Mouse (Mus musculus): ENCODE results near the gene Gpsm3.
"Not testable (repeated sequence)": the region's sequence is repeated elsewhere in the genome, so short reads cannot be mapped to it uniquely, and the experiment has no call there.

The Gpsm3 gene

DNA sequence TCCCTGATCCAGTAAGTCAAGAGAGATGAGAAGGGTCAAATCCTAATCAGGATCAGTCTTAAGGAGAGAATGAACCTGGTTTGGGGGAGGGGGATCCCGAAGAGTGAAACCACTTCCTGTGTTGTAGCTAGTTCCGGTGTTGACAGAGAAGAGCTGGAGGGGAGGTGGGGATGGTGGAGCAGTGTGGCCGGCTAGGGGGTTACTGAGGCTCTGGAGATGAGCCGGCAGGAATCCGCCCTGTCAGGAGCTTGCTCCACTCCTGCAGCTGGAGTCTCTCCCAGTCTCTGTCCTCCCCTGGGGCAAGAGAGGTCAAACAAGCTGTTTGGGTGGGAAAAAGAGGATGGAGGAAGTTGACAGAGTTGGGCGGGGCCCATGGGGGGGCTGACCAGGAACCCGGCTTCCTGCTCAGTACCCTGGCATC is at the start of gene Gpsm3:
TSS of gene Gpsm3 (plus strand) at position 126 of the 421 bp plus-strand sequence.
- in situ Hi-C loops (cut with MboI; ENCODE audit: low pct_unique_long_range_greater_than_20kb in 1 of 2, low sequenced_read_pairs in 2 of 2, unreplicated experiment in 1 of 2), result no loop called here

DNA sequence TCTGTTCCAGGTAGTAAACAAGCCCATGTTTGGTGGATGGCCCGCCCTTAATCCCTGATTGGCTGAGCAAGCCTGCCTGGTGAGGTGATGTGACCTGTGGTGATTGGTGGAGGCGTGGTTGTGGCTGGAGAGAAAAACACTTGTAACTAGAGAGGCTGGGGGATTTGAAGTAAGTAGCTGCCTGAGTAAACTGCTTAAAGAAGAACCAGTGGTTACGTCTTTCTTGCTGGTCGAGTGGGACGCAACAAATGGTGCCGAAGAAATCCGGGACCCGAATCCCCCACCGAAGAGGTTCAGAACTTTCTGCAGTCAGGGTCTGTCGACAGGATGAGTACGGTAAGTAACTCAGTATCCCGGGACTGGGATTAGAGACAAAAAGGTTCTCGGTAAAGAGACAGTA is 46.0 kb upstream of the Gpsm3 start:
- in situ Hi-C loops (cut with MboI; ENCODE audit: low pct_unique_long_range_greater_than_20kb in 1 of 2, low sequenced_read_pairs in 2 of 2, unreplicated experiment in 1 of 2), result not testable (repeated sequence)

DNA sequence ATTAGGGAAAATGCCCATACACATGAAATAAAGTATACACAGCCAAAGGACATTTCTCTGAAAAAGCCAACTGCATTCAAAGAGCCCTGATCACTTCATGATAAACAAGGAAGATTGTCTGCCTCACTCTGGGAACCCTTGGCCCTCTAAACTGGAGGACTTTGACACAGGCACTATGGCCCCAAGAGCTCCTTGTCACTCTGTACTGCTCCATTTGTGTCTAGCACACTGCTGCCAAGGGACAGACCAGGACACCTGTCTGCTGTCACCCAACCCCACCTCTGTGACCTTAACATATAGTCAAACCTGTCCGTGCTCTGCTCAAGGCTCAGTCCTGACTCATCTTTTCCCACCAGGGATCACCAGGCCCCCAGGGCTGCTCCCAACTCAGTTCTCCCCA is 42.8 kb upstream of the Gpsm3 start:
- in situ Hi-C loops (cut with MboI; ENCODE audit: low pct_unique_long_range_greater_than_20kb in 1 of 2, low sequenced_read_pairs in 2 of 2, unreplicated experiment in 1 of 2), result no loop called here

DNA sequence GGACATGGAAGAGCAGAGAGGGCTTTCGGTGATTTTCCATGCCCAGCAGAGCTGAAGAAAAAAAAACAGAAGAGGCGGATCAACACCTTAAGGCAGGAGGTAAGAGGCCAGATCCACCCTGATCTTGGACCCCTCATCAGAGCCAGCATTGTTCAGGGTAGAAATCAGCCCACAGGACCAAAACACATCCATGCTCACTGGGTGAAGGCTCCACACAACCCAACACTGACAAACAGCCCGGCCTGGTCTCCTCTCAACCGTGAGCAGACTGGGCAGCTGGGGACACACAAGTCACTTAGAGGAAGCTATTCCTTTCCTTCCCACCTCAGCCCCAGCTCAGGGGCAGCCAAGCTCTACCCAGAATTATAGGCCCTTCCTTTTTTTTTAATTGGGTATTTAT is 42.0 kb upstream of the Gpsm3 start:
- in situ Hi-C loops (cut with MboI; ENCODE audit: low pct_unique_long_range_greater_than_20kb in 1 of 2, low sequenced_read_pairs in 2 of 2, unreplicated experiment in 1 of 2), result no loop called here

DNA sequence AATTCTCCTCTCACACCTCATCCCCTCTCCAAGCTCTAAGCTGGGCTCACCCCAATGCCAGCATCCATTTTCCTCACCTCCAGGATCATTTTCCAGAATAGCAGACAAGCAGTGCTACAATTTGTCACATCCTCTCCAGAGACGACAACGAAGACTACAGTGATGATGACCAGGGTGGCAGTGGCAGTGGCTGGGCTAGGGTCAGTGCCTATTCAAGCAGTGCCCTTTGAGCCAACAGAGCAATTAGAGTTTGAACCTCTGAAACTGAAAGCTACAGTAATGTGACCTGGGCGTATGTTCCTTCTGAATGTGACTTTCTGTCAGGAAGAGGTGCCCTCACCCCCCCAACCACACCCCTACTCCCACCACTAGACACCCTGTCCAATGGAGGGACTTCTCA is 40.5 kb upstream of the Gpsm3 start:
- in situ Hi-C loops (cut with MboI; ENCODE audit: low pct_unique_long_range_greater_than_20kb in 1 of 2, low sequenced_read_pairs in 2 of 2, unreplicated experiment in 1 of 2), result no loop called here

DNA sequence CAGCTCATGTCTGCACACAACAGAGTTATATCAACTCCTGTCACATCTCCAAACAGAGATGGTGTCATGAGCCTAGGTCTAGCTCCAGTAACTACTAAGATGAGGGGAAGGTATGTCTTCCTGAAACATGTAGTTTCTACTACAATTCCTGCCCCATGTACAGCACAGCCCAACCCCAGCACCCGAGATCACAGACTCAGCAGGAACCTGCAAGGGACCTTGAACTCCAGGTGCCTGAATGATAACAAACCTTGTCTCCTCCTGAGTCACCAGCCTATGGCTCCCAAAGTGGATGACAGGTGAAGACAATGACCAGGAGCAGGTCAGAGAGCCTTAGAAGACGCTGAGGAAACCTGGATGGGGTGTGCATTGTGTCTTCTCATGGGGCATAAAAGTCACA is 39.8 kb upstream of the Gpsm3 start:
- in situ Hi-C loops (cut with MboI; ENCODE audit: low pct_unique_long_range_greater_than_20kb in 1 of 2, low sequenced_read_pairs in 2 of 2, unreplicated experiment in 1 of 2), result loop anchor here in 1 of 2 experiments (10.0 kb wide), 1 partner anchor 105 kb away; no protein-coding TSS in a partner anchor

DNA sequence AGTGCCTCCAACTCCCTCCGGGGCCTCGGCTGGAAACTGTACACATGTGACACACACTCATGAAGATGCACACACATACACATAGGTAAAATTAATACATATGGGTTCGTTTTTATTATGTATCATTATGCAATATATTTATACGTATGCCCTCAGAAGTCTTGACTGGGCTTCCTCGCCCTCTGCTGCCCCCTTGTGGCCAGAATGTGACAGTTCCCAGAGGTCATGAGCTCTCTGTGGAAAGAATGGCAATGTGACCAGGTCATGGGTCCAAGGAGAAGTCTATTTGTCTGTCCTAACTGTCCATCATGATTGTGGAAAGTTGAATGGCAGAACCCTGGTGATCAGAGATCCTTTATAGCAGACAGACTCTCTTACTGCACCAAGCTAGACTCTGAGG is 34.1 kb upstream of the Gpsm3 start:
- in situ Hi-C loops (cut with MboI; ENCODE audit: low pct_unique_long_range_greater_than_20kb in 1 of 2, low sequenced_read_pairs in 2 of 2, unreplicated experiment in 1 of 2), result loop anchor here in 1 of 2 experiments (10.0 kb wide), 1 partner anchor 111 kb away; no protein-coding TSS in a partner anchor

DNA sequence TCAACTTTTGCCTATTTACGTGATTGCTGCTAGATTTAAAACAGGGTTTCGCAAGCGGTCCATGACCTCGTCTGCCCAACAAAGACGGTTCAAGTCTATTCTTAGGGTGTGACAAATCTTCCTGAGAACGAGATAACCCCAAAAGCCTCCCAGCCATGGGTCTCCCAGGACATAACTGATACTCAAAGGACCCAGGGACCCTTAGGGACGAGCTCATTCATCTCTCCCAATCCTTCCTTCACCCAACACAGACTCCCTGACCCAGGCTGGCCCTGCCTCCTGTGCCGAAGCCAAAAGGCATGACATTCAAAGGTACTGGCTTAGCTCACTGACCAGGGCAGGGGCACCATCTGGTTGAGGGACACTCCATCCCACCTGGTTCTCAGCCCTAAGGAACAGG is 33.2 kb upstream of the Gpsm3 start:
- in situ Hi-C loops (cut with MboI; ENCODE audit: low pct_unique_long_range_greater_than_20kb in 1 of 2, low sequenced_read_pairs in 2 of 2, unreplicated experiment in 1 of 2), result loop anchor here in 1 of 2 experiments (10.0 kb wide), 1 partner anchor 112 kb away; no protein-coding TSS in a partner anchor

DNA sequence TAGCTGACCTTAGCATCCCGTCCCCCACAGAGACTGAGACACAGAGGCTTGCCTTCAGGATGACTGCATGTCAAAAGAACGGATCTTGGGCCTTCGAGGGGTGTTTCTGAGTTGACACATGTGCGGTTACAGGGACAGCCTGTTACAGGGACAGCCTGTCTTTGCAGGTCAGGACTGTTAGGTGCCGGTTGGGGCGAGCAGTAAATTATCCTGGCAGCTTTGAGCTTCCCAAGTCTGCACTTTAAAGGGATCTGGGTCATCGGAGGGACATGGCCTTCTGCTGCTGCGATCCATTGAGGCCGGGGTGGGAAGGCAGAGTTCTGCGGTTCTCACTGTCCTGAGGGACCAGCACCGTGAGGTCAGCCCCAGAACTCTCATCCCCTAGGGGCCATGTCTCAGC is 32.2 kb upstream of the Gpsm3 start:
- in situ Hi-C loops (cut with MboI; ENCODE audit: low pct_unique_long_range_greater_than_20kb in 1 of 2, low sequenced_read_pairs in 2 of 2, unreplicated experiment in 1 of 2), result loop anchor here in 1 of 2 experiments (10.0 kb wide), 1 partner anchor 113 kb away; no protein-coding TSS in a partner anchor

DNA sequence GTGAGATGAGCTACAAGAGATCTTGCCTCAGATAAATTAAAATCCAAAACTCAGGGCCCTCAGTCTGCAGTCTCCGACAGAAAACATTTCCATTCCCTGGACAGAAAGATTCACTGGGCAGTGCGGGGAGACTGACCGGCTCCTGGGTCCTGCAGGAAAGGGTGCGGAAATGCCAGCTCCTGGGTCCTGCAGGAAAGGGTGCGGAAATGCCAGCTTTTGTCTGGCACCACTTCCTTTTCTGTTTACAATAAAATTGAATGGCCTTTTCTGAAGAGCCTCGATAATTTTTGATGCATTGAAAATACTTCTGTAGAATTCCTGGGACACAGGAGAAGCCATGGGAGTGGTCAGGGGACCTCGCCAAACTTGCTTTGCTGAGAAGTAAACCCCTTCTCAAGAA is 30.5 kb upstream of the Gpsm3 start:
- in situ Hi-C loops (cut with MboI; ENCODE audit: low pct_unique_long_range_greater_than_20kb in 1 of 2, low sequenced_read_pairs in 2 of 2, unreplicated experiment in 1 of 2), result loop anchor here in 1 of 2 experiments (10.0 kb wide), 1 partner anchor 114 kb away; no protein-coding TSS in a partner anchor

DNA sequence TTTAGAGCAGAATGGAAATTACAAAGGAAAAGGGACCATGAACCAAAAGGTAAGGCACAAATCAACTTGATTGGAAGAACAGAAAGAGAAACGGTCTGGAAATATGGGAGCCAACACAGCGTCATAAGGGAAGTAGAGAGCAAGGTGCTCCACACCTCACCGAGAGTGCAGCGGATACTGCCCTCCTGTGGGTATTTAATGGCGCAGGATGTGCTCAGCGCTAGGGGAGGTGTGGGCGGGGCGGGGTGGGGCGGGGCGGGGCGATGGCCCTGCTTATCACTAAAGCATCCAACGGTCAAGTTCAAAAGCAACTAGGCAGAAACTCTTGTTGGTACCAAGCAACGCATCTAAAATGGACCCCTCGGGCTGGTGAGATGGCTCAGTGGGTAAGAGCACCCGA is 29.7 kb upstream of the Gpsm3 start:
- in situ Hi-C loops (cut with MboI; ENCODE audit: low pct_unique_long_range_greater_than_20kb in 1 of 2, low sequenced_read_pairs in 2 of 2, unreplicated experiment in 1 of 2), result loop anchor here in 1 of 2 experiments (10.0 kb wide), 1 partner anchor 115 kb away; no protein-coding TSS in a partner anchor

DNA sequence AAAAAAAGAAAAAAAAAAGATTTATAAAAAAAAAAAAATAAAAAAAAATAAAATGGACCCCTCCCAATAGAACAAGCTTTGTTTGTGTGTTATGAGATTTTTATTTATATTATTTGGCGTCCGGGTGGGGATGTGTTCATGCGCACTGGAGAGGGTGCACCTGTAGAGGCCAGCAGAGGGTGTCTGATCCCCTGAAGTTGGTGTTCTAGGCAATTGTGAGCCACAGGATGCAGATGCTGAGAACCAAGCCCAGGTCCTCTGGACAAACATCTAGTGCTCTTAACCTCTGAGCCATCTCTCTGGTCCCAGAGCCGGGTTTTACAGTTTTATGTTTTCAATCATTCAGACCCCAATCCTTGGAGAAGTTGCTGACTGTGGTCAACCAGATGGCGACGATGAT is 29.2 kb upstream of the Gpsm3 start:
- in situ Hi-C loops (cut with MboI; ENCODE audit: low pct_unique_long_range_greater_than_20kb in 1 of 2, low sequenced_read_pairs in 2 of 2, unreplicated experiment in 1 of 2), result no loop called here

DNA sequence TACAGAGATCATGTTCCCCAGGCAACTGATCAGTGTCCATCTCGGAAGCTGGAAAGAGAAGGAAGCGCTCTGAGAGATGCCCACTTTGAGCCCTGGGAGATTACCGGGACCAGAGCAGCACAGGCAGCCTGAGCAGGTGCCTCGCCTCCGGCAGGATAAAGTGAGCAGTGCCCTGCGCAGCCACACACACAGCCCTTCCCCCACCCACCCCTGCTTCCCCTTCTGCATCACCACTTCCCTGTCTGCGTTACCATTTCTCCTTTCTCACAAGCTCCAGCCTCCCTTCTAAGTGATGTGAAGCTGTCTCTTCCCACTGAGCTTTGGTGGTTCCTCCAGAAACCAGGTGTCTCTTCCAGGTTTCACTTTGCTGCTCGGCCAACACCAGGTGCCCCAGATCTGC is 28.4 kb upstream of the Gpsm3 start:
- in situ Hi-C loops (cut with MboI; ENCODE audit: low pct_unique_long_range_greater_than_20kb in 1 of 2, low sequenced_read_pairs in 2 of 2, unreplicated experiment in 1 of 2), result no loop called here

DNA sequence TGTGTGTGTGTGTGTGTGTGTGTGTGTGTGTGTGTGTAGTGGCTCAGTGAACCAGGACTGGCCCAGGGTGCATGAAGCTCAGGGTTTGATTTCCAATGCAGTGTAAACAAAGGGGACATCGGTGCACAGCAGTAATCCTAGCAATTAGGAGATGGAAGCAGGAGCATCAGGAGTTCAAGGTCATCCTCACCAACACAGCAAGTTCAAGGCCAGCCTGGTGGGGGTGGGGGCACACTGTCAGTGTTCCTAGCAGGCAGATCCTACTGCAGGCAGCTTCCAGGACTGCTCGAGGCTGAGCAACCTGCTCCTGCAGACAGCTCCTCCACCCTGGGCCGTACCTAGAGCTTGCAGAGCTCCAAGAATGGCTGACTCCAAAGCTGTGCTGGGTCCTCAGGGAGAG is 27.0 kb upstream of the Gpsm3 start:
- in situ Hi-C loops (cut with MboI; ENCODE audit: low pct_unique_long_range_greater_than_20kb in 1 of 2, low sequenced_read_pairs in 2 of 2, unreplicated experiment in 1 of 2), result no loop called here

DNA sequence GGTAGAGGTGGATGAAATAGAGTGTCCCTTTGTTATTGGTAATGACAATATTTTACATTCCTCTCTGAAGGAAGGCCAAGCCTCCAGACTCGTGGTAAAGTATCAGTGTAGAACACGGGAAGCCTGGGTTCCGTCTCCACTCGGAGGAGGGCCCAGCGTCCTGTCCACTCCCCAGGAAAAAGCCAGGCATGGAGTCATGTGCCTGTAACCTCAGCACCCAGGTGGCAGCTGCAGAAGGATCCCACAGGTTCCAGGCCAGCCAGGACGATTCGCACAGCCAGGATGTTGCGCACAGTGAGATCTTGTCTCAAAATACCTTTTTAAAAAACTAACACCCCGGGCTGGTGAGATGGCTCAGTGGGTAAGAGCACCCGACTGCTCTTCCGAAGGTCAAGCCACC is 26.3 kb upstream of the Gpsm3 start:
- in situ Hi-C loops (cut with MboI; ENCODE audit: low pct_unique_long_range_greater_than_20kb in 1 of 2, low sequenced_read_pairs in 2 of 2, unreplicated experiment in 1 of 2), result no loop called here

DNA sequence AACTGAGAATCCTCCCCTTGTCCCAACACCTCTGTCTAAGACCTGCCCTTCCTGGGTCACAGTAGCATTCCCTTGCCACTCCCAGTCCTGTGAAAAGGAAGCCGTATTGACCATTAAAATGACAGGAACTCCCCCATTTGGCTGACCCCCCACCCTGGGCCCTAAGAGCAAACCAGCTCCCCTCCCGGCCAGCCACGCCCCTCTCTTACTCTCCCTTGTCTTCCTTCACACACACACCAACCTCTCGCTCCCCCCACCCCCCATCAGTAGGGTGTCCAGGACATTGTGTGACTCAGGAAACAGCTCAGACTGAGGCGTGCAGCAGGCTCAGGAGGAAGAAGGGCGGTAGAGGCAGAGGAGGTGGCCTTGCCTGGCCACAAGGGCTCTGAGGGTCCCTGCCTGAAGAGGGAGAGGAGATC is 25.6 kb upstream of the Gpsm3 start, which contains the start of gene Notch4:
TSS of gene Notch4 (plus strand) at position 266 of the 419 bp plus-strand sequence.
- in situ Hi-C loops (cut with MboI; ENCODE audit: low pct_unique_long_range_greater_than_20kb in 1 of 2, low sequenced_read_pairs in 2 of 2, unreplicated experiment in 1 of 2), result no loop called here

DNA sequence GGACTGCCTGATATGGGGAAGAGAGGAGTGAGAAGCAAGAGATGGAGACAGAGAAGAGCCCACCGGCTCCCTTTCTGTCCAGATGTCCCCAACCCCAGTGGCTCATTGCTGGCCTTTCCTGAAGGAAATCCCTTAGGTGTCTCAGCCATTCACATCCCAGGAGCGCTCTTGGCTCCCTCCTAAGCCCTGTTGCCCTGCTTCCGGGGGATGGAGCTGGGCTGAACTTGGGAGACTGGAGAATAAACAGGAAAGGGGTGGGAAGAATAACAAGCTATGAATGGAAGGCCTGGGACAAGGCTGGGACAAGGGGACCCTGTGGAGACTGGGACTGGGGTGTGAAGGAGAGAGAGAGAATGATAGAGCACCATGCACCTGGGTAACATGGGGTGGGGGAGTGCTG is 24.8 kb upstream of the Gpsm3 start:
- in situ Hi-C loops (cut with MboI; ENCODE audit: low pct_unique_long_range_greater_than_20kb in 1 of 2, low sequenced_read_pairs in 2 of 2, unreplicated experiment in 1 of 2), result no loop called here

DNA sequence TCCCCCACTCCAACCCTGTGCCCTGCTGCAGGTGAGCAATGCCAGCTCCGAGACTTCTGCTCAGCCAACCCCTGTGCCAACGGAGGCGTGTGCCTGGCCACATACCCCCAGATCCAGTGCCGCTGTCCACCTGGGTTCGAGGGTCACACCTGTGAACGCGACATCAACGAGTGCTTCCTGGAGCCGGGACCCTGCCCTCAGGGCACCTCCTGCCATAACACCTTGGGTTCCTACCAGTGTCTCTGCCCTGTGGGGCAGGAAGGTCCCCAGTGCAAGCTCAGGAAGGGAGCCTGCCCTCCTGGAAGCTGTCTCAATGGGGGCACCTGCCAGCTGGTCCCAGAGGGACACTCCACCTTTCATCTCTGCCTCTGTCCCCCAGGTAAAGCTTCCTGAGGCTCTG is 22.3 kb upstream of the Gpsm3 start:
- in situ Hi-C loops (cut with MboI; ENCODE audit: low pct_unique_long_range_greater_than_20kb in 1 of 2, low sequenced_read_pairs in 2 of 2, unreplicated experiment in 1 of 2), result no loop called here

DNA sequence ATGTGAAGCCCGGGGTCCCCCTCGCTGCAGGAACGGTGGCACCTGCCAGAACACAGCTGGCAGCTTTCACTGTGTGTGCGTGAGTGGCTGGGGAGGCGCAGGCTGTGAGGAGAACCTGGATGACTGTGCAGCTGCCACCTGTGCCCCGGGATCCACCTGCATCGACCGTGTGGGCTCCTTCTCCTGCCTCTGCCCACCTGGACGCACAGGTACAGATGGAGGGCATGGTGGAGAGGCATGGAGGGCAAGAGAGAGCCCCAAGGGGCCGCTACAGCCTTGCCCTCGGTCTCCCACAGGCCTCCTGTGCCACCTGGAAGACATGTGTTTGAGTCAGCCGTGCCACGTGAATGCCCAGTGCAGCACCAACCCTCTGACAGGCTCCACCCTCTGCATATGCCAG is 21.2 kb upstream of the Gpsm3 start:
- in situ Hi-C loops (cut with MboI; ENCODE audit: low pct_unique_long_range_greater_than_20kb in 1 of 2, low sequenced_read_pairs in 2 of 2, unreplicated experiment in 1 of 2), result no loop called here

DNA sequence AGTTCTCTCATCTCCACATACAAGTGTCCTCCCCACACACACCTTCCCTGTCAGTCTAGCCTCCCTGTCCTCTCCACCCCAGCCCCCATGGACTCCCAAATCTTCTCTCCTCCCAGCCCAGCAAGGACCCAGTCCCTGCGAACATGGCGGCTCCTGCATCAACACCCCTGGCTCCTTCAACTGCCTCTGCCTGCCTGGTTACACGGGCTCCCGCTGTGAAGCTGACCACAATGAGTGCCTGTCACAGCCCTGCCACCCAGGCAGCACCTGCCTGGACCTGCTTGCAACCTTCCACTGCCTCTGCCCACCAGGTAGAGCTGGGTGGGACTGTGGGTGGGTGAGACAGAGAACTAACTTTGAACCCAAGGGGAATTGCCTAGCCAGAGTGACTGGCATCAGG is 19.7 kb upstream of the Gpsm3 start:
- in situ Hi-C loops (cut with MboI; ENCODE audit: low pct_unique_long_range_greater_than_20kb in 1 of 2, low sequenced_read_pairs in 2 of 2, unreplicated experiment in 1 of 2), result no loop called here

DNA sequence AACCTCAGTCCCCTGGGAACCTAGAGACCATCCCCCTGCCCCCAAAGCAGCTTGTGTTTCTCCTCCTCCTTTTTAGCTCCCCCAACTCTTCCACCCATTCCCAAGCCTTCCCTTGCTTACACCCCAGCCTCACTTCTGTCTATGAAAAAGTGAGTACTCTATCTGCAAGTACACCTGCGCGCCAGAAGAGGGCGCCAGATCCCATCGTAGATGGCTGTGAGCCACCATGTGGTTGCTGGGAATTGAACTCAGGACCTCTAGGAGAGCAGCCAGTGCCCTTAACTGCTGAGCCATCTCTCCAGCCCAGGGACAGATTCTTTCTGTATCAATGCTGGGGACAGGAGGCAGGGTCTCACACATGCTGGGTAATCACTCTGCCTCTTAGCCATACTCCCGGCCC is 17.7 kb upstream of the Gpsm3 start:
- in situ Hi-C loops (cut with MboI; ENCODE audit: low pct_unique_long_range_greater_than_20kb in 1 of 2, low sequenced_read_pairs in 2 of 2, unreplicated experiment in 1 of 2), result no loop called here
